Mouse (Mus musculus): Measurements from ENCODE around the gene Rnase2b.
"Not testable (repeated sequence)": the region's sequence is repeated elsewhere in the genome, so short reads cannot be mapped to it uniquely, and the experiment has no call there.

The Rnase2b gene

DNA sequence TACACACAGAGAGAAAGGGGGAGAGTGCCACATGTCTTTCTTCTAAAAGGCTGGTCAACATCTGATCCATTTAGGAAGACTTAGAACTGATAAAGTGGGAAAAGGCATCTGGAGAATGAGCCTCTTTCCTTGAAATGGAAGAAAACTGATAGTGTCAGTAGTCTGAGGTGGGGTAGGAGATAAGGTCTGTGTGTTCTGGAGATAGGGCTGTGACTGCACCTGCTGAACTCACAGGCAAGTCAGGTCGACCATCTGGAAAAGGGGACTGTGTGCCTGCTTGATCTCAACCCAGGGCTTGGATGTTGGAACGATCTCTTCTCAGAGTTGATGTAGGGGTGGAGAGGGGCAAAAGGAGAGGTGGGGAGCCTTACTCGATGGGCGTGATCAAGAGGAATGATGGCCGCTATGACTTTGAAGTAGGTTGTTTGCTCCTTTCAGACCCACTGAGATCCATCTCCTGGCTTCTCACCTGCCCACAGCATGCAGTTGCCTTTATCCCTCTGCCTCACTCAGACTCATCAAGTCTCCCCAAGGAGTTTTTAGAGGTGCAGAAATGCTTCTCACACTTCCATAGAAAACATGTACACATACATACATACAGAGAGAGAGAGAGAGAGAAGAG is 9.7 kb upstream of the Rnase2b start:
- no peak for DNase-seq (ENCODE audit: low spot score in 2 of 2)

DNA sequence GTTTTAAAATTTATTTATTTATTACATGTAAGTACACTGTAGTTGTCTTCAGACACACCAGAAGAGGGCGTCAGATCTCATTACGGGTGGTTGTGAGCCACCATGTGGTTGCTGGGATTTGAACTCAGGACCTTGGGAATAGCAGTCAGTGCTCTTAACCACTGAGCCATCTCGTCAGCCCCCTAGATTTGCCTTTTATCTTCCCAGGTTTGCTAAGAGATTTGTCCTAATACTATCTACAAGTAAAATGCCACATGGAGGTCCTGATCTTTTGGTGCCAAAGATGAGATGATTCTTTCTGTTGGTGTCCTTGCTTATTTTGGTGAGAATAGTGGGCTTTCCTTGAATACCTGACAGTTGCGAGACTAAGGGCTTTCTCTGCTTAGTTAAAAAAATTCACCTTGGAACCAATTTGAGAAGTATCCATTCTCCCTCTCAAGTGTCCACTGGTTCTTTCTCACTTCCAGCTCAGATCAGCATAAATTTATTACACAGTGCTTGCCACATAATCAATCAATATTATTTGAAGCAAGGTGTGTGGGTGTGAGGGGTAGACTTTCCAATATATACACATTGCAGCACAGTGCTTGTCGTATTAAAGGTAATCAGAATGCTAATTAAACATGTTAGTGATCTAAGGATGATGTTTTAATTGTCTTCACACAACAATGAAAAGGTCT is 5.9 kb upstream of the Rnase2b start:
- no peak for DNase-seq (ENCODE audit: low spot score in 2 of 2)

DNA sequence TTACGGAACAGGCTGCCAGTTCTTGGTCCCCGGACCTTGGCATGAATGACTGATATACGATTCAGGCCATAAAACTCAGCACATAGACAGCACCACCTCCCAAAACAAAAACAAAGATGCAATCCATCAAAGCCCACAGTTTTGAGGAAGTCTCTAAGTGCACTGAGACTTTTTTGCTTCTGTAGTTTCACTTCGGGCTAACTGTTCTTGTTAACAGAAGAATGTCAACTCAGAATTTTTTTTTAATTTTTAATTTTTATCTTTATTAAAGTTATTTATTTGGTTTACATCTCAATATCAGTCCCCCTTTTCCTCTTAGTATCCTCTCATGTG is 5.4 kb upstream of the Rnase2b start:
- no peak for DNase-seq (ENCODE audit: low spot score in 2 of 2)

DNA sequence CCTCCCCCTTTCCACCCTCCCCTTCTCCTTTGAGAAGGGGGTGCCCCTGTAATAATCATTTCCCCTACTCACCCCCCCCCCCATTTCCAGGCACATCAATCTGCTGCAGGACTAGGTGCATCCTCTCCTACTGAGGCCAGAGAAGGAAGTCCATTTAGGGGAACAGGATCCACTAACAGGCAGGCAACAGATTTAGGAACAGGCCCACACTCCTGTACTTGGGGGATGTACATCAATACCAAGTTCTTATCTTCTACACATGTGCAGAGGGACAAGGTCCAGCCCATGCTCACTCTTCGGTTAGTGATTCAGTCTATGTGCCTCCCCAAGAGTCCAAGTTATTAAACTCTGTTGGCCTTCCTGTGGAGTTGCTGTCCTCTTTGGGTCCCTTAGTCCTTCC is 5.0 kb upstream of the Rnase2b start:
- DNase-seq (ENCODE audit: low spot score in 2 of 2) = no peak

DNA sequence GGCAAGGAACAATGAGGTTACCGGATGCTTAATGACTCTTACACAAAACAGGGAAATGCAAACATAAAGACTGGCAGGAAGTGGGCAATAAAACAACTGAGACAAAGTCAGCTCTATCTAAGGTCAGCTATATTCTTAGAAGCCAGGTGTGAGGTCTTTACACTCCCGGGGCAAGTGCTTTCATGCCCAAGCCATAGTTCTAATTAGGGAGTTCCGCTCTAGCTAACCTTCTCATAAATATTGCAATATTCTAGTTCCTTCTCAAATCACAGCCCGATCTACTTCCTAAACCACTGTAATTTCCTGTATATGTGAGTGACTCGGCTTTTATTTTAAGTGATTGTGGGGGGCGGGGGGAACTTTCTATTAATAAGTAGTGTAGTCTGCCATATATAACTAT is 1.3 kb downstream of the Rnase2b start:
- not testable (repeated sequence) for DNase-seq (ENCODE audit: low spot score in 2 of 2)

- no peak for DNase-seq (ENCODE audit: low spot score in 2 of 2)
Measured at GRCm38 (mm10) chr14:51165435-51165834, 3.4 kb downstream of the Rnase2b start.

GRCm38 (mm10) chr14:51166068-51166467 is 4.0 kb downstream of the Rnase2b start:
- no peak for DNase-seq (ENCODE audit: low spot score in 2 of 2)

DNA sequence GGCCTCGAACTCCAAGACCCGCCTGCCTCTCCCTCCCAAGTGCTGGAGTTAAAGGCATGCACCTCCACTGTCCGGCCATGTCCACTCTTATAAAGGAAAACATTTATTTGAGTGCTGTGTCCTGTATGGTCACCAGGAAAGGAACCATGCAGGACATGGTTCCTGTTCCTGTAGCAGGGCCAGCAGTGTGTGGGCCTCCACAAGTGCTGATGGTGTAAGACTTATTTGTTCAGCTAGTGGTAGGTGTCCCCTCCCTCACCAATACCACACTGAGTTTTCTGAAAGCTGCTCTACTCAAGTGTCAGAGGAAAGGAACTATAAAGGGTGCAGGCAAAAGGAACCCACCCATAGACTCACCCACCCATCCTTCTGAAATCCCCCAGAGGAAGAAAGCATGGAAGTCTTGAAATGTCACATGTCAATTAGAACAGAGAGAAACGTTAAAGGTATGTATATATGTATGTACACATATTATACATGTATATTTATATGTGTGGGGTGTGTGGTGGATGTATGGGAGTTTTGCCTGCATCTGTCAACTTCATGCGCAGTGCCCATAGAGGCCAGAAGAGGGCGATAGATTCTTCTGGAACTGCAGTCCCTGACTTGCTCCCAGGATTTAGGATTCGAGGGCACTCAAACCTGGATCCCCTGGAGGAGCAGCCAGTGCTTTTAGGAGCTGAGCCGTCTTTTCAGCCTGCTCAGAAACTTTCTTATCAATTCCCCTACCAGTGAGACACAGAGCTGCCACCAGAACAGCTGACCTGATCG is 10.2 kb downstream of the Rnase2b start:
- not testable (repeated sequence) for DNase-seq (ENCODE audit: low spot score in 2 of 2)

DNA sequence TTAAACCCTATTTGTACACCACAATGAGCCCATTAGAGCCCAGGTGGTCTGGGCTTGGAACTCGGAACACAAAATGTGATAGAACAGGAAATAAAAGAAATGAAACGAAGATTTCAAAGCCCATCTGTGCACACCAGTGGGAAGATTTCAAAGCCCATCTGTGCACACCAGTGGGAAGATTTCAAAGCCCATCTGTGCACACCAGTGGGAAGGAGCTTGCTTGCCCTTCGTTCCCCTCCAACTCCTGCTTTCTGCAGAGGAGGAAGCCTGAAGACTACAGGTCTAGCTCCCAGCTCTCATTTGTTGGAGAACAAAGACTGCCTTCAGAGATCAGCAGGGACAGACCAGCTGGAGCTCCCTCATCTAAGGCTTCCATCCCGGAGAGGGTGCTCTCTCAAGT is 10.9 kb downstream of the Rnase2b start:
- DNase-seq (ENCODE audit: low spot score in 2 of 2) = not testable (repeated sequence)

GRCm38 (mm10) chr14:51173843-51174242 is 11.8 kb downstream of the Rnase2b start:
- no peak for DNase-seq (ENCODE audit: low spot score in 2 of 2)

GRCm38 (mm10) chr14:51181051-51181450 is 19.0 kb downstream of the Rnase2b start:
- not testable (repeated sequence) for DNase-seq (ENCODE audit: low spot score in 2 of 2)

- no peak for DNase-seq (ENCODE audit: low spot score in 2 of 2)
Measured at GRCm38 (mm10) chr14:51195681-51196080, 33.6 kb downstream of the Rnase2b start.

GRCm38 (mm10) chr14:51199098-51200023 is 37.3 kb downstream of the Rnase2b start, which contains the start of gene Ang2:
Gene Ang2, minus strand, starts transcription at chr14:51199148.
- DNase-seq (ENCODE audit: low spot score in 2 of 2) = no peak

GRCm38 (mm10) chr14:51200054-51200453 is 38.0 kb downstream of the Rnase2b start:
- DNase-seq (ENCODE audit: low spot score in 2 of 2) = peak in 1 of 2 experiments; percentile 1

GRCm38 (mm10) chr14:51200466-51200865 is 38.4 kb downstream of the Rnase2b start:
- peak in 1 of 2 experiments; percentile 1 for DNase-seq (ENCODE audit: low spot score in 2 of 2)

DNA sequence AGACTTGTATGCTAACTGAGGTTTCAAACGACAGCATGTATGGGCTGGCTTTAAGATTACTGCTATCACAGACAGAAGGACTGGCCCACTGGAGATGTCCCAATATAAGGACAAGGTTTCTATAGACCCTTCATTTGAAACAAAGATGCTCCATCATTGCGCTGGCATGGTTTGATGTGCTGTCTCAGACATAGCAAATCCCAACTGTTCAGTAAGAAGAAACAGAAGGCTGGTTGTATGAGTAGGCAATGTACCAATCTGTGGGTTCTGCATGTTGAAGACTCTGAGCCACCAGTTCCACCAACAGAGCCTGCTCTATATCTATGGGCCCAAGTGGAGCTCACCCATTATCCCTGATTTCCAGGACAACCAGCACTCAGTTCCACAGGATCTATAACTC is 41.1 kb downstream of the Rnase2b start, which contains the start of gene Ear14:
TSS of gene Ear14 (plus strand) at position 277 of the 400 bp plus-strand sequence.
- peak in 1 of 2 experiments; percentile 1 for DNase-seq (ENCODE audit: low spot score in 2 of 2)

Measured in thymus, postnatal 10 days (tissue).